In the genomic region with DNA sequence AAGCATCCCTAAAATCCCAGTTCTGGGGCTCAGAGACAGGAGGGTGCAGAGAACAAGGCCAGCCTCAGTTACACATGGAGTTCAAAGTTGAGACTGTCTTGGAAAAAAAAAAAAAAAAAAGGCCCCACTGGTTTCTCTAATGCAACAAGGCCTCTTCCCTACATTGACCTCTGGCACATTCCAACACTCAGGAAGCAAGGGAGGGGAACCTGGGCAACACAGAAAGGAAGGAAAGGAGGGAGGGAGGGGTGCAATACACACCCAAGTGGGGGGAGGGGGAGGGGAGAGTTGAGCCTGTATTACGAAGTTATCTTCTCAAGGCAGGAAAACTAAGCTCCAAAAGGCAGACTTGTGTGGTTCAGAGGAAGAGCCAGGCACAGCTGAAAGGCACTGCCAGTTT, we compare ENCODE assay signal across 9 mouse cellular contexts. TPM values are rescaled to one million over a fixed set of nuclear protein-coding genes. Genes with fewer than 3 reads are reported as not detected.
DNase-seq lines count a peak whose midpoint lies in the region; ATAC-seq and TF ChIP-seq lines count a peak whose summit lies in the region.
"Had no signal": no experiment of that assay in that cellular context is flagged by ENCODE, and none has a peak within 500 bp of the region (broad histone marks: within the 10 kb centered on the region; RNA-seq: fewer than 3 reads in every experiment).

No protein-coding gene starts in this region.

- H3K9ac ChIP-seq in lung, embryonic 14.5 days = no peak overlapping the region
- H3K9ac ChIP-seq: embryonic facial prominence, embryonic 13.5 days had no signal

- peak; percentile 48 for DNase-seq in adrenal gland, adult 2 months
- no peak for DNase-seq in adrenal gland, adult 18-20 months (ENCODE audit: low spot score in 2 of 2)
- peak; percentile 43 for DNase-seq in embryo, embryonic 10 days (ENCODE audit: low spot score)
- DNase-seq in heart, postnatal 4 days = peak; percentile 66
- peak; percentile 30 for DNase-seq in lung, embryonic 14.5 days
- peak; percentile 74 for DNase-seq in yolk sac, embryonic 10.5 days (ENCODE audit: low spot score)
- no peak for DNase-seq in left cerebral cortex, postnatal 14 days (ENCODE audit: low spot score in 2 of 2)

- no peak overlapping the region for H3K4me3 ChIP-seq in lung, embryonic 14.5 days (ENCODE audit: low read depth, low read length)
- H3K4me3 ChIP-seq: embryonic facial prominence, embryonic 13.5 days had no signal

- no peak overlapping the region for H3K4me2 ChIP-seq in lung, embryonic 14.5 days
- H3K4me2 ChIP-seq: embryonic facial prominence, embryonic 13.5 days had no signal

- H3K9me3 ChIP-seq in lung, embryonic 14.5 days (ENCODE audit: low read depth, low read length) = no peaks in the 10 kb centered on the region
- H3K9me3 ChIP-seq: embryonic facial prominence, embryonic 13.5 days had no signal

- no peaks in the 10 kb centered on the region for H3K36me3 ChIP-seq in lung, embryonic 14.5 days (ENCODE audit: insufficient read depth)
- H3K36me3 ChIP-seq: embryonic facial prominence, embryonic 13.5 days had no signal

- H3K27ac ChIP-seq in lung, embryonic 14.5 days (ENCODE audit: low read depth) = peak overlapping the region; percentile 58; the same call in 1 of the 2 replicates
- H3K27ac ChIP-seq: embryonic facial prominence, embryonic 13.5 days had no signal

- no peak for TF ChIP-seq CTCF in lung, embryonic 14.5 days (IDR thresholded peaks at IDR 0.05; ENCODE audit: low read depth)

- intact Hi-C loops in left cerebral cortex, postnatal 14 days (cut with DNase I) = no loop called here

- no peak for ATAC-seq in lung, embryonic 14.5 days (ENCODE audit: insufficient read depth)
- ATAC-seq in cerebellum, adult (ENCODE audit: insufficient number of reproducible peaks, low FRiP score, low TSS enrichment) = no peak

- H3K4me1 ChIP-seq in lung, embryonic 14.5 days (ENCODE audit: insufficient read depth) = peaks cover 5% of the 10 kb centered on the region

- 22% methylated on average over 1 of the region's 1 CpGs for WGBS in lung, embryonic 14.5 days

- H3K27me3 ChIP-seq in lung, embryonic 14.5 days (ENCODE audit: insufficient read depth, low read length) = no peaks in the 10 kb centered on the region
- H3K27me3 ChIP-seq: embryonic facial prominence, embryonic 13.5 days had no signal

RNA-seq across cellular contexts. Expression of a gene that starts 13.4 kb away (rescaled TPM):
- total RNA-seq in adrenal gland, adult 2 months (2021) = 10 to 100 TPM in 1 of 2 experiments, 1 to 10 TPM in 1; 6.5 to 13.3 TPM
- polyA plus RNA-seq in adrenal gland, adult 2 months (2012; rRNA removed) = 5.4 and 7.0 TPM in 2 replicates
- total RNA-seq in adrenal gland, adult 18-20 months (2021) = 1 to 10 TPM; 7.4 to 9.5 TPM
- total RNA-seq in heart, postnatal 4 days (2021) = 10 to 100 TPM; 85.3 to 88.9 TPM
- 1.2 and 1.4 TPM in 2 replicates for polyA plus RNA-seq in lung, embryonic 14.5 days (2014; fragmentation: Nextera tagmentation; extraction: Ambion mirVana)
- total RNA-seq in left cerebral cortex, postnatal 14 days (2021) = 10 to 100 TPM; 15.8 to 18.0 TPM

Comparison
In these comparisons a context has a peak if more than half of its experiments do, and no peak if none do; other contexts are left out.
1. DNase-seq: peak in adrenal gland, adult 2 months (single experiment), embryo, embryonic 10 days (single experiment), heart, postnatal 4 days (single experiment), lung, embryonic 14.5 days (single experiment) and yolk sac, embryonic 10.5 days (single experiment); none in adrenal gland, adult 18-20 months (0 of 2) and left cerebral cortex, postnatal 14 days (0 of 2).
2. RNA of a gene that starts 13.4 kb away (total RNA-seq): 85.3 to 88.9 TPM in heart, postnatal 4 days; 15.8 to 18.0 TPM in left cerebral cortex, postnatal 14 days, 6.5 to 13.3 TPM in adrenal gland, adult 2 months and 7.4 to 9.5 TPM in adrenal gland, adult 18-20 months; every median in the first group is over 4 times any median in the second.